Mouse (Mus musculus) gonadal fat pad, adult 2 months (tissue): ENCODE measurements around the gene Dlx3. TPM values are rescaled to one million over a fixed set of nuclear protein-coding genes. Genes with fewer than 3 reads are reported as not detected.

ENCODE experiments used
- DNase-seq: peaks from one replicate; pipeline ENCODE4 v3.0.0-alpha.2; 2012; ENCODE audit warnings: low read depth
- polyA plus RNA-seq: library from polyadenylated mRNA; depleted of rRNA; stranded (reverse); fragments of >200 nt; gene quantifications from 2 replicates; pipeline ENCODE4 v1.2.3, GENCODE M21; 2012

Dlx3 gene
- polyA plus RNA-seq, 1 experiment, result 0.07 TPM

DNA sequence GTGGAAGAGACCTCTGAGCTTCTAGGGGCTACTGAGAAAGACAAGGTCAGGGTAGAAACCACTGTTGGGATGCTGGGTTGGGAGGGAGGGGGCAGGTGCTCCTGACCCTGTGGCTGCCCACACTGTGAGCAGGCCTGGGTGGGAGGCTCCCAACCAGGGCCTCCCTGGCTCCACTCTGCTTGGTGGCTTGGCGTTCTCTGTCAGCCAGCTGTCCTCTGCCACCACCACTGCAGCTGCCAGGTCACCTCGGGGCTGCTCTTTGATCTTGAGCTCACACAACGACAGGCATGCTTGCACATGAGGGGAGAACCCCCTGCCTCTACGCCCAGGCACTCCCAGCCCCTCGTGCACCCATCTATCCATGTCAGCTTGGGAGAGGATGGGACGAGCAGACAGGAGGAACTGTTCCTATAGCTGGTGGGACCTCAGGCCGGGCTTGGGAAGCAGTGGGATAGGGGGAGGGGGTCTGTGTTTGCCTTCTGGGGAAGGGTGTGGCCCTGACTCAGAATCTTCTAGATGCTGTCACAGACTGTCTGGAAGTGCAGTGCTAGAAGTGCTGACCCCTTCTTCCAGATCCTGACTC is 5.5 kb downstream of the Dlx3 start:
- no peak for DNase-seq

DNA sequence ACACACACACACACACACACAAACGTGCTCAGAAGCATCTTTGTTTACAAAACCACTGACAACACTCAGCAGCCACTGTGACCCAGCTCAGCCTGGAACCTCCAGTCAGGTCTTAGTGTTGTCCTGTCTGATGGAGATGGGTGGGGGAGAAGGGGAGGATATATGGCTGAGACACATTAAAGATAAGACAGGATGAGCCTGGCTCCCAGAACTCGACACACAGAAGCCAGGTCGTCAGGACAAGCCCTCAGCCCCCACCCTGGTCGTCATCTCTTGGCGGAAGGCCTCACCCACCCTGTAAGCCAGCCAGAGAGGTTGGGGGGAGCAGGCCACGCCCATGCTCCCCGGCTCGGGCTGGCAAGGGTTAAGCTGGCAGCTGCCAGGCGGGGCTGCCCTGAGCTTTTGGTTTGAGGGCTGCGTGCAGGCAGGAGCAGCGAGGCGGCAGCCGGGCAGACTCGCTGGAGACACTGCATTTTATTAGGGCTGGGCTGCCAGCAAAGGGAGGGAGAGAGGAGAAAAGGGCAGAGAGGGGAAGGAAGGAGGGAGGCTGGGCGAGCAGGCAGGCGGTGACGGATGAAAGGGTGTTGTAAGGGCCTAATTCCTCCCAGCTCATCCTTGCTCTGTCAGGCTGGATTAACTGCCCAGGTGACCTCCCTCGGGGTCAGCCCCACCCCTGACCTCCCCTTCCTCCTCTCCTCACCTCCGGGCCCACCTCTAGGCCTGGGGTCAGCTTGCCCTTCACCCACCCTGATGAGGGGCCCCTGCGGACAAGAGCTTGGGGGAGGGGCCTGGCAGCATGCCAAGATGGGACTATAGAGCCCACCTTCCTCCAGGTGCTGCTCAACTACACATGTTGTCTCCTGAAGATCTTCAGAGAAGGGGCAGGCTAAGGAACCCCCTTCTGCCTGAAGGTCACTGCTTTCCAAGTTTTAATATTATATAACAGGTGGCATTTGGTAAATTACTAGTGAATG is 6.6 kb downstream of the Dlx3 start:
- DNase-seq, result no peak

GRCm38 (mm10) chr11:95128359-95128758 is 8.4 kb downstream of the Dlx3 start:
- DNase-seq, result no peak

DNA sequence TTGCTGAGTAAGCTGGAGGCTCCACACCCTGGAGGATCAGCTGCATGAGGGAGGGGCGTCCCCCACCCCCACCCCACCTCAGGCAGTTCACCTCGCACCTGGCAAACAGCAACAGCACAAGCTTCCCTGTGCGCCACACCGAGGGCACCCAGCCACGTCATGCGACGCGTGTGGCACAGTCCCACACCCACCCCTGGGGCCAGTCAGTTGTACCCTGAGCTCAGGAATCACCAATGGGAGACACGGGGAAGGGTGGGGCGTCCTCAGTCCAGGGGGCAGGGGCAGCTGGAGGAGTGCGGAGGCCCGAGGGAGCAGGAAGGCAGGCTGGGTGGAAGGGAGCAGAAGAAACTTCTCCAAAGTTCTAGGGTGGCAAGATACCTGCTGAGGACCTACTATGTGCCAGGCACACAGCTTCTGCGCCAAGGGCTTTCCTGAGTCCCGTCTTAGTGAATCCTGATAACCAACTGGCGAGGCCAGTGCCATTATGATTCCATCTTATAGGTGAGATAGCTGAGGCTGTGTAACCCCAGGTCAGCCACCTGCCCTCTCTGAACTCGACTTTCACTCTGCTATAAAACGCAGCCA is 10.8 kb downstream of the Dlx3 start:
- DNase-seq, result no peak

DNA sequence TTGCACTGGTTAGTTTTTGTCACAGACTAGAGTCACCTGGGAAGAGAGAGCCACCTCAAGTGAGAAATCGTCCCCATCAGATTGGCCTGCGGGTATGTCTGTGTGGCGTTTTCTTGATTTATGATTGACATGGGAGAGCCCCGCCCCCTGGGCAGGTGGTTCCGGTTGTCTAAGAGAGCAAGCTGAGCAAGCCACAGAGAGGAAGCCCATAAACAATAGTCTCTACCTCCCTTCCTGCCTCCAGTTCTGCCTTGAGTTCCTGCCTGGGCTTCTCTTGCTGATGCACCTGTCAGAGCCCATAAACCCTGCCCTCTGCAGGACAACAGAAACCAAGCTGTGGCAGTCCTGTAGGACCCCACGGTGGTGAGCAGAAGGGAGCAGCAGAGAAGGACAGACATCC is 13.4 kb downstream of the Dlx3 start:
- no peak for DNase-seq

DNA sequence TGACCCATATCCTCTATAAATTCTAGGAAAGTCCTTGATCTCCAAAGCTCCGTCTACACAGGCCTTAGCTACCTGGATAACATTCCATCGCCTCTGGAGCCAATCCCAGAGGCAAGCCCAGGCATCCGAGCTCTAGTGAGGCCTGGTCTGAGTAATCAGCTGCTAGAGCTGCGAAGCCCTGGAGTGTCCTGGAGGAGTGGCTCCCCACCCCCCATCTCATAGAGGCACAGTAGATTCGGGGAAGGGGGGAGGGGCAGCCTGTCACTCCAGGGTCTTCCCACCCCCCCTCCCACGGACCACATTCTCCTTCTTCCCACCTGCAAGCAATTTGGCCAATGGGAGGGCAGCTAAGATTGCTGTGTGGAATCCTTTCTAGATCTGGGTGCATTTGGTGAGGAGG is 17.4 kb downstream of the Dlx3 start:
- DNase-seq, result no peak

DNA sequence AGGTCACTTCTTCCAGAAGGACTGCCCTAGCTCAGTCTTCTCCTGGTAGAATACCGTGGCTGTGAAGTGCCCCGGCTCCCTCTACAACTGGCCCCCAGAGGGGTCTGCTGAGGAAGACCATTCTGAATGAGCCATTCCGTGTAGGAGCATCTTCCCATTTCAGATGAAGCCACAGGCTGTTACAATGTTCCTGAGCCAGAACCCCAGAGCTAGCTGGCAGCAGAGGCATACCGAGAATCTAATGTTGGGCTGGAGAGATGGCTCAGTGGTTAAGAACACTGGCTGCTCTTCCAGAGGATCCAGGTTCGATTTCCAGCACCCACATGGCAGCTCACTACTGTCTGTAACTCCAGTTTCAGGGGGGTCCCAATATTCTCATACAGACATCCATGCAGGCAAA is 20.0 kb downstream of the Dlx3 start:
- DNase-seq, result no peak

- no peak for DNase-seq
Observed at GRCm38 (mm10) chr11:95142258-95142657, 22.3 kb downstream of the Dlx3 start.

DNA sequence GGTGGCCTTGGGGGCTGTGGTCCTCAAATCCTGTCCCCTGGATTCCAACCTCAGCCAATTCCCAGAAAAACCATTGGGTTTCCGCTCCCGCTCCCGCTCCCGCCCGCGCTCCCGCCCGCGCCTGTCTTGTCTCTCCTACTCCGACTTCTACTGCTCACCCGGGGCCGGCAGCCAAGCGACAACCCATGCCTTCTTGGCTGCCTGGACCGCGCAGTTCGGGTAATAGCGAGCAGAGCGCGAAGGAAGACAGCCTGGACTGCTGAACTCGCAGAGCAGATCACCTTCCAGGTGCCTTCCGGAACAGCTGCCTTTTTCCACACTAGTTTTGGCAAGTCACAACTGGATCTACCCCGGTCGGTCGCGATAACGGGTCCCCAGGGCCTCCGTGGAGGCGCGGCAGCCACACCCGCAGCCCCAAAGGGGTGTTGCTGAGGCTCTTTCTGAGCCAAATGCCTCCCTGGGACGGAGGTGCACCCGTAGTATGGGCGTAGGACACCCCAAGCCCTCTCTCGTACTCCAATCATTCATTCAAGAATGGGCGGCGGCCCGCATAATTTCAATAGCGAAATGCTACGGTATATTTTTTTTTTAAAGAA is 23.2 kb downstream of the Dlx3 start:
- DNase-seq, result no peak

DNA sequence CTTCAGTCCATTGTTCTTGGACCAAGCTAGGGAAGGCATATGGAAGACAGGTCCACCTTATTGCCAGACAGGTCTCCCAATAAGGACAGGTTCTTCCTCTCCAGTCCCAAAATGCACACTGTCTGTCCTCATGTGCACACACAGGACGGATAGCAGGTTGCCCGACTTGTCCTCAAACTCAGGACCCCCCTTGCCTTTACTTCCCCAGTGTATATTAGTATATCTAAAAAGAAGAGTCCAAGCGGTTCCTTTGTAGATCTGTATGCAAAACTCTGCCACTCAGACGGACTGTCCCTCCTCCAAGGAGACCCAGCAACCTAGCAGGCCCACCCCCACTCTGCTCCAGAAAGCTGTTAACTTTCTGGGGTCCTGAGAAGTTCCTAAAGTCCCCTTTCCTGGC is 23.7 kb downstream of the Dlx3 start:
- DNase-seq, result no peak

- DNase-seq, result no peak
Observed at GRCm38 (mm10) chr11:95144091-95144945, 24.4 kb downstream of the Dlx3 start.

- no peak for DNase-seq
Observed at GRCm38 (mm10) chr11:95144946-95145483, 25.1 kb downstream of the Dlx3 start.

DNA sequence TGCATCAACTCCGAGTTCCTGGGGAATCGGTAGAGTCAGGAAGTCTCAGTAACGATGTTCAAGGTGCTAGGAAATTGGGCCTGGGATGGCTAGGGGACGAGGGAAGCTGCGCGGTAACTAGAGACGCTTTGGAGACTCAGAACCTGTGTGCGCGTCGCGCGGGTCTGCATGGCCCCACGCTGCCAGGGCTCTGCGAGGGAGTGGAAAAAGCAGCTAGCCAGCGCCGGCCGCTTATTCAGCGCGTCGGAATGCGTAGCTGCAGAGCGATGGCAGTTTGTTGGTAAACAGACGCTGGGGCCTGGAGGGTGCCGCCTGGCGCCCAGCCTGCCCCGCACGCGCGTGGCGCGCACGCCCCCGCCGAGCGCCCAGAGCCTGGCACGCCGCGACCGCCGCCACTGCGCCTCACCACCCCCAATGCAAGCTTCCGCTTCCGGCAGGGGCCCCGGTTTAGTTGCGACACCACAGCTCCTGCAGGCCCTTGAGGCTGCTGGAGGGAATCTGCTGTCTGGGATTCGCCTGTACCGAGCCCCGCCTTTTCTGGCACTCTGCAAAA is 26.0 kb downstream of the Dlx3 start, which contains the start of gene Dlx4:
Gene Dlx4, minus strand, starts transcription at position 413 of the 553 bp plus-strand sequence.
- DNase-seq, result no peak

DNA sequence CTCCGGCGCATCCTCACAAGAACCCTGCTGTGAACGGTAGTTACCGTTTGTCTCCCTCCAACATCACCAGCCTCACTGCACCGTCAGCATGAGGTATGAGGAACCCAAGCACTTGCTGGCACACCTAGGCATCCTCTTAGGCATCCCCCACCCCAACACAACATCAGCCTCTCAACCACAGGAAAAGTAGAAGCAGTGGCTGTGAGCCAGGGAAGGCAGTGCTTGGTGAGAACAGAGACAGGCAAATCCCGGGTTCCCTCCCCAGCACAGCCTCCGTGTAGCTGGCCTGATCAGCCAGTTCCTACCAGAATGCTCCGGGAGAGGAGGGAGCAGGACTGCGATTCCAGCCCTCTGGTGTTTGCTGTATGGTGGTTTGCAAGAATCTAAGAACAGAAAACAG is 28.8 kb downstream of the Dlx3 start:
- DNase-seq, result no peak

- no peak for DNase-seq
Observed at GRCm38 (mm10) chr11:95149462-95150268, 29.7 kb downstream of the Dlx3 start.

- no peak for DNase-seq
Observed at GRCm38 (mm10) chr11:95150269-95151049, 30.5 kb downstream of the Dlx3 start.

- DNase-seq, result no peak
Observed at GRCm38 (mm10) chr11:95153116-95153515, 33.2 kb downstream of the Dlx3 start.

DNA sequence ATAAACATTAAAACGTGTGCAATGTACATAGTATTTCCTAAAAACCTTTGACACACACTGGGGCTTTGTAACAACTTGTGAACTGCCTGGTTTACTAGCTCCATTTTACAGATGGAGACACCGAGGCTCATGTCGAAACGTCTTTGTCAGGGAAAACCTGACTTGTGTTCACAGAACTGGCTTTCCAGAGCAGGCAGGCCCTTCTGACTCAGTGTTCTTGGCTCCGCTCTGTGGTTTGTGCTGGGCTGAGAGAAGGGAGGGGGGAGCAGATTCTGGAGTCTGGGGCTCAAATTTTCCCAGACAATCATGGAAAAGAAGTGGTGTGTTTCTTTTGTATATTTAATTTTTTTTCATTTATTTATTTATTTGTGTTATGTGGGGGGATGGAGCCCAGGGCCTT is 33.8 kb downstream of the Dlx3 start:
- no peak for DNase-seq

- DNase-seq, result no peak
Observed at GRCm38 (mm10) chr11:95155511-95155910, 35.6 kb downstream of the Dlx3 start.
